Mouse (Mus musculus) MEL (cell line): ENCODE measurements around the gene Zfp462. TPM values are rescaled to one million over a fixed set of nuclear protein-coding genes. Genes with fewer than 3 reads are reported as not detected.

ENCODE experiments used
- DNase-seq: peaks from one replicate; pipeline ENCODE4 v3.0.0; 2011; ENCODE audit warnings: low read depth, low spot score
- H3K27ac ChIP-seq: 2 replicates; pipeline ENCODE4 v1.5.1; 2012; ENCODE audit warnings: low read depth, mild to moderate bottlenecking, control low read depth, low read length, moderate library complexity; ENCODE audit not compliant: control insufficient read depth
- H3K27me3 ChIP-seq, 2 experiments: fragments of 150-350 bp in 1 of 2; sonication (generic) in 1 of 2; 2 replicates each; pipeline ENCODE4 v1.6.1; 2012; ENCODE audit warnings: low read length in 2 of 2, mild to moderate bottlenecking in 2 of 2, improper control_type of control experiment in 1 of 2, moderate library complexity in 1 of 2; ENCODE audit not compliant: insufficient read depth in 2 of 2, control insufficient read depth in 1 of 2
- H3K36me3 ChIP-seq, 2 experiments: 2 replicates each; pipeline ENCODE4 v1.6.1; 2012 to 2014; ENCODE audit warnings: low read length in 2 of 2, improper control_type of control experiment in 1 of 2, inconsistent platforms in 1 of 2, mild to moderate bottlenecking in 1 of 2; ENCODE audit not compliant: insufficient read depth in 2 of 2, control insufficient read depth in 1 of 2
- H3K4me1 ChIP-seq, 2 experiments: fragments of 150-350 bp in 1 of 2; sonication (generic) in 1 of 2; 2 replicates each; pipeline ENCODE4 v1.6.1; 2012; ENCODE audit warnings: low read length in 2 of 2, improper control_type of control experiment in 1 of 2, mild to moderate bottlenecking in 1 of 2; ENCODE audit not compliant: insufficient read depth in 2 of 2, control insufficient read depth in 1 of 2
- H3K4me3 ChIP-seq, 2 experiments: fragments of 150-350 bp in 1 of 2; sonication (generic) in 1 of 2; 2 replicates each; pipeline ENCODE4 v1.5.1; 2012; ENCODE audit warnings: low read depth in 2 of 2, low read length in 2 of 2, mild to moderate bottlenecking in 2 of 2, moderate library complexity in 2 of 2, control low read depth in 1 of 2, improper control_type of control experiment in 1 of 2; ENCODE audit not compliant: control insufficient read depth in 1 of 2, insufficient read depth in 1 of 2
- H3K79me2 ChIP-seq: 2 replicates; pipeline ENCODE4 v1.6.1; 2012; ENCODE audit warnings: mild to moderate bottlenecking, low read length, moderate library complexity; ENCODE audit not compliant: control insufficient read depth, poor library complexity, insufficient read depth
- H3K9ac ChIP-seq: 2 replicates; pipeline ENCODE4 v1.6.1; 2012; ENCODE audit warnings: low read depth, mild to moderate bottlenecking, control low read depth, low read length, moderate library complexity; ENCODE audit not compliant: control insufficient read depth, poor library complexity, severe bottlenecking
- H3K9me3 ChIP-seq: fragments of 150-350 bp; sonication (generic); replicated peaks from 2 replicates; pipeline ENCODE4 v1.6.1; 2012; ENCODE audit warnings: mild to moderate bottlenecking, low read length, improper control_type of control experiment, moderate library complexity; ENCODE audit not compliant: insufficient read depth
- CHD1 ChIP-seq: IDR thresholded peaks from 2 replicates; pipeline ENCODE4 v1.6.1; 2012; ENCODE audit warnings: low read depth, mild to moderate bottlenecking, inconsistent platforms, low read length, improper control_type of control experiment
- CTCF ChIP-seq, 3 experiments: IDR thresholded peaks in 2 of 3; conservative IDR thresholded peaks in 1 of 3; 2 replicates each; pipeline ENCODE4 v1.5.1; 2011 to 2012; ENCODE audit warnings: low read length in 3 of 3, low read depth in 2 of 3, mild to moderate bottlenecking in 2 of 3, improper control_type of control experiment in 1 of 3, inconsistent platforms in 1 of 3, mixed read lengths in 1 of 3, moderate library complexity in 1 of 3; ENCODE audit not compliant: control insufficient read depth in 1 of 3, insufficient read depth in 1 of 3, poor library complexity in 1 of 3, severe bottlenecking in 1 of 3
- EP300 ChIP-seq, 2 experiments: IDR thresholded peaks; 2 replicates each; pipeline ENCODE4 v1.6.1; 2011; ENCODE audit warnings: improper control_type of control experiment in 2 of 2, low read length in 2 of 2, low read depth in 1 of 2, mild to moderate bottlenecking in 1 of 2
- GABPA ChIP-seq: IDR thresholded peaks from 2 replicates; pipeline ENCODE4 v1.6.1; 2012; ENCODE audit warnings: low read depth, mild to moderate bottlenecking, inconsistent platforms, low read length, improper control_type of control experiment, moderate library complexity
- JUND ChIP-seq: IDR thresholded peaks from 2 replicates; pipeline ENCODE4 v1.6.1; 2011; ENCODE audit warnings: low read depth, mild to moderate bottlenecking, improper control_type of control experiment, low read length
- MAFK ChIP-seq: IDR thresholded peaks from 2 replicates; pipeline ENCODE4 v1.6.1; 2011; ENCODE audit warnings: low read depth, mild to moderate bottlenecking, low read length, improper control_type of control experiment, borderline replicate concordance
- MEF2A ChIP-seq: IDR thresholded peaks from 2 replicates; pipeline ENCODE4 v1.6.1; 2014; ENCODE audit warnings: low read depth, mild to moderate bottlenecking, inconsistent platforms, low read length, improper control_type of control experiment; ENCODE audit not compliant: poor library complexity, insufficient replicate concordance, severe bottlenecking; ENCODE audit errors: extremely low read depth
- MXI1 ChIP-seq: IDR thresholded peaks from 2 replicates; pipeline ENCODE4 v1.6.1; 2011; ENCODE audit warnings: mild to moderate bottlenecking, low read depth, low read length, improper control_type of control experiment
- MYB ChIP-seq: IDR thresholded peaks from 2 replicates; pipeline ENCODE4 v1.6.1; 2011; ENCODE audit warnings: mild to moderate bottlenecking, low read depth, low read length, improper control_type of control experiment
- NRF1 ChIP-seq: IDR thresholded peaks from 2 replicates; pipeline ENCODE4 v1.6.1; 2014; ENCODE audit warnings: low read depth, mild to moderate bottlenecking, inconsistent platforms, low read length, improper control_type of control experiment, moderate library complexity; ENCODE audit not compliant: poor library complexity, insufficient read depth, severe bottlenecking
- POLR2AphosphoS2 ChIP-seq: IDR thresholded peaks from 2 replicates; pipeline ENCODE4 v1.6.1; 2011; ENCODE audit warnings: low read length, improper control_type of control experiment
- RCOR1 ChIP-seq: IDR thresholded peaks from 2 replicates; pipeline ENCODE4 v1.6.1; 2012; ENCODE audit warnings: low read depth, mild to moderate bottlenecking, inconsistent platforms, low read length, improper control_type of control experiment
- SMC3 ChIP-seq: IDR thresholded peaks from 2 replicates; pipeline ENCODE4 v1.6.1; 2011; ENCODE audit warnings: low read depth, low read length, improper control_type of control experiment
- TBP ChIP-seq: IDR thresholded peaks from 2 replicates; pipeline ENCODE4 v1.8.0; 2011; ENCODE audit warnings: low read depth, low read length, improper control_type of control experiment
- USF2 ChIP-seq, 2 experiments: IDR thresholded peaks; 2 replicates each; pipeline ENCODE4 v1.6.1; 2011 to 2012; ENCODE audit warnings: improper control_type of control experiment in 2 of 2, low read length in 2 of 2, borderline replicate concordance in 1 of 2, inconsistent platforms in 1 of 2, low read depth in 1 of 2, mild to moderate bottlenecking in 1 of 2; ENCODE audit not compliant: insufficient read depth in 1 of 2
- ZC3H11A ChIP-seq: IDR thresholded peaks from 2 replicates; pipeline ENCODE4 v1.6.1; 2012; ENCODE audit warnings: low read depth, mild to moderate bottlenecking, inconsistent platforms, low read length, improper control_type of control experiment
- ZKSCAN1 ChIP-seq: IDR thresholded peaks from 2 replicates; pipeline ENCODE4 v1.6.1; 2012; ENCODE audit warnings: low read depth, mild to moderate bottlenecking, inconsistent platforms, low read length, improper control_type of control experiment, moderate library complexity
- ZMIZ1 ChIP-seq: IDR thresholded peaks from 2 replicates; pipeline ENCODE4 v1.6.1; 2012; ENCODE audit warnings: low read depth, mild to moderate bottlenecking, inconsistent platforms, low read length, improper control_type of control experiment, moderate library complexity
- polyA plus RNA-seq, 2 experiments: library from polyadenylated mRNA; stranded (reverse) in 1 of 2; unstranded in 1 of 2; fragments of >175 nt in 1 of 2; fragments of >200 nt in 1 of 2; gene quantifications; 2 replicates each; pipeline versions ENCODE4 v1.2.1 to v1.2.4; 2012; ENCODE audit warnings: low replicate concordance in 2 of 2, low read depth in 1 of 2; ENCODE audit not compliant: insufficient read length in 2 of 2, insufficient read depth in 1 of 2, missing spikeins in 1 of 2
- total RNA-seq: library from RNA; depleted of rRNA; stranded (reverse); fragments of 300-350 nt; gene quantifications from 2 replicates; pipeline ENCODE4 v1.2.3, GENCODE M21; 2012

The Zfp462 gene
- total and polyA plus RNA-seq, 3 experiments, result not detected

DNA sequence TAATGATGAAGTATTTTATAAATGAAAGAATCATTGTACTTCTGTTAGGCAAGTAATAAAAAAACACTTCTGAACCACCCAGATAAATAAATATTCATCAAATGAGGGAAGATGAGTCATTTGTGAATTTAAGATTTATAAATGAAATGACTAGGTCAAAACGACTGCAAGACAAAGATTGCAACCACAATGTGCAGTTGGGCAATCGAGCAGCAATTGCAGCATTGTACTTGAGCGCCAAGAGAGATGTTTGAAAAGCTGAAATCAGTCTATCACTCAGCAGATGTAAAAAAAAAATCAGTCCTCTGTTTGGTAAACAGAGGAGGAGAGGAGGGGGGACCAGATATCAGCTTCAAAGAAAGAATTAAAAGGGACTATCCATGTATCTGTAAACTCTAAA, 34.5 kb upstream of the Zfp462 start:
- no peak for DNase-seq
- H3K36me3 ChIP-seq, result no peaks in the 10 kb centered on the region
- no peak overlapping the region for H3K4me3 ChIP-seq
- H3K4me1 ChIP-seq, result no peaks in the 10 kb centered on the region
- H3K27ac ChIP-seq, result no peak overlapping the region
- H3K79me2 ChIP-seq, result no peaks in the 10 kb centered on the region
- H3K27me3 ChIP-seq, result no peaks in the 10 kb centered on the region
- no peaks in the 10 kb centered on the region for H3K9me3 ChIP-seq
- TF ChIP-seq USF2 (IDR thresholded peaks at IDR 0.05; ENCODE audit: borderline replicate concordance in 1 of 2, insufficient read depth in 1 of 2, low read depth in 1 of 2, low read length in 2 of 2), result no peak
- no peak for TF ChIP-seq NRF1
- TF ChIP-seq JUND, result no peak
- no peak for TF ChIP-seq GABPA
- TF ChIP-seq ZC3H11A, result no peak
- no peak for TF ChIP-seq ZMIZ1
- no peak for TF ChIP-seq ZKSCAN1
- no peak for TF ChIP-seq CHD1
- no peak for TF ChIP-seq SMC3
- TF ChIP-seq MEF2A, result no peak
- no peak for TF ChIP-seq POLR2AphosphoS2
- TF ChIP-seq TBP, result no peak
- no peak overlapping the region for H3K9ac ChIP-seq

GRCm38 (mm10) chr4:54918276-54918675, 26.6 kb upstream of the Zfp462 start:
- Histone ChIP-seq H3K27ac (no peak overlapping the region), H3K27me3 (no peaks in the 10 kb centered on the region), H3K79me2 (no peaks in the 10 kb centered on the region), H3K4me1 (no peaks in the 10 kb centered on the region), H3K36me3 (no peaks in the 10 kb centered on the region), H3K9ac (no peak overlapping the region), H3K4me3 (no peak overlapping the region), H3K9me3 (no peaks in the 10 kb centered on the region)
- no peak for DNase-seq
- no peak for TF ChIP-seq CTCF (IDR thresholded peaks at IDR 0.05 in 2 of 3, conservative IDR thresholded peaks at IDR 0.05 in 1 of 3; ENCODE audit: control insufficient read depth in 1 of 3, insufficient read depth in 1 of 3, low read depth in 2 of 3, low read length in 3 of 3, poor library complexity in 1 of 3, severe bottlenecking in 1 of 3)
- no peak for TF ChIP-seq MYB
- TF ChIP-seq ZC3H11A, result no peak
- TF ChIP-seq RCOR1, result no peak
- TF ChIP-seq EP300 (IDR thresholded peaks at IDR 0.05; ENCODE audit: low read depth in 1 of 2, low read length in 2 of 2), result no peak
- no peak for TF ChIP-seq MXI1
- TF ChIP-seq MAFK, result no peak
- no peak for TF ChIP-seq USF2 (IDR thresholded peaks at IDR 0.05; ENCODE audit: borderline replicate concordance in 1 of 2, insufficient read depth in 1 of 2, low read depth in 1 of 2, low read length in 2 of 2)
- no peak for TF ChIP-seq JUND
